Mouse (Mus musculus) ES-E14 (cell line): ENCODE measurements around the gene Akap2.

Source experiments
- MAFK ChIP-seq: IDR thresholded peaks from 2 replicates; pipeline ENCODE4 v1.6.1; 2014; ENCODE audit warnings: mild to moderate bottlenecking, low read depth, low read length, inconsistent platforms; ENCODE audit not compliant: insufficient read depth
- ZC3H11A ChIP-seq: IDR thresholded peaks from 2 replicates; pipeline ENCODE4 v1.6.1; 2012; ENCODE audit warnings: low read depth, mild to moderate bottlenecking, inconsistent platforms, low read length, borderline replicate concordance
- ZNF384 ChIP-seq: IDR thresholded peaks from 2 replicates; pipeline ENCODE4 v1.6.1; 2012; ENCODE audit warnings: low read depth, low read length, inconsistent platforms

GRCm38 (mm10) chr4:57884511-57884910, 167.1 kb downstream of the Akap2 start:
- no peak for TF ChIP-seq ZNF384
- TF ChIP-seq MAFK = no peak
- TF ChIP-seq ZC3H11A = no peak
